Mouse (Mus musculus) lung, embryonic 15.5 days (tissue): ENCODE results near the gene Ilk. TPM values are rescaled to one million over a fixed set of nuclear protein-coding genes. Genes with fewer than 3 reads are reported as not detected.
A peak's percentile ranks its signal among the peaks of the same experiment; 100 is the strongest.

Experiments used
- ATAC-seq: fragments of 200-750 bp; cut with Nextera tagmentation; 2 replicates; pipeline ENCODE4 v1.8.0; 2017; ENCODE audit warnings: moderate number of reproducible peaks, borderline replicate concordance; ENCODE audit not compliant: low FRiP score, low TSS enrichment; ENCODE audit errors: extremely low read depth
- H3K27ac ChIP-seq: fragments of 300-500 bp; sonication (generic); 2 replicates; pipeline ENCODE4 v1.5.1; 2015; ENCODE audit warnings: moderate library complexity, mild to moderate bottlenecking, inconsistent platforms
- H3K27me3 ChIP-seq: fragments of 300-500 bp; sonication (generic); 2 replicates; pipeline ENCODE4 v1.6.1; 2015; ENCODE audit warnings: inconsistent platforms
- H3K36me3 ChIP-seq: fragments of 300-500 bp; sonication (generic); 2 replicates; pipeline ENCODE4 v1.6.1; 2015; ENCODE audit warnings: inconsistent platforms
- H3K4me1 ChIP-seq: fragments of 300-500 bp; sonication (generic); 2 replicates; pipeline ENCODE4 v1.6.1; 2015; ENCODE audit warnings: inconsistent platforms
- H3K4me2 ChIP-seq: fragments of 300-500 bp; sonication (generic); 2 replicates; pipeline ENCODE4 v1.6.1; 2015; ENCODE audit warnings: inconsistent platforms, mild to moderate bottlenecking, moderate library complexity
- H3K4me3 ChIP-seq: fragments of 300-500 bp; sonication (generic); 2 replicates; pipeline ENCODE4 v1.5.1; 2015; ENCODE audit warnings: mild to moderate bottlenecking, inconsistent platforms
- H3K9ac ChIP-seq: fragments of 300-500 bp; sonication (generic); 2 replicates; pipeline ENCODE4 v1.6.1; 2015; ENCODE audit warnings: inconsistent platforms
- H3K9me3 ChIP-seq: fragments of 300-500 bp; sonication (generic); 2 replicates; pipeline ENCODE4 v1.6.1; 2016; ENCODE audit warnings: inconsistent platforms
- WGBS: fragments of 180-500 bp; shearing (Covaris S2); methylation state at CpG from one replicate; pipeline ENCODE4 v1.1.7; 2015; 5-methylcytosine and 5-hydroxymethylcytosine counted together
- polyA plus RNA-seq: library from polyadenylated mRNA; unstranded; fragments of >200 nt; fragmentation: Nextera tagmentation; extraction: Ambion mirVana; gene quantifications from 2 replicates; pipeline ENCODE4 v1.2.1, GENCODE M21; 2015

Gene Ilk
- polyA plus RNA-seq, 1 experiment from 2014 or later, result 394 TPM

DNA sequence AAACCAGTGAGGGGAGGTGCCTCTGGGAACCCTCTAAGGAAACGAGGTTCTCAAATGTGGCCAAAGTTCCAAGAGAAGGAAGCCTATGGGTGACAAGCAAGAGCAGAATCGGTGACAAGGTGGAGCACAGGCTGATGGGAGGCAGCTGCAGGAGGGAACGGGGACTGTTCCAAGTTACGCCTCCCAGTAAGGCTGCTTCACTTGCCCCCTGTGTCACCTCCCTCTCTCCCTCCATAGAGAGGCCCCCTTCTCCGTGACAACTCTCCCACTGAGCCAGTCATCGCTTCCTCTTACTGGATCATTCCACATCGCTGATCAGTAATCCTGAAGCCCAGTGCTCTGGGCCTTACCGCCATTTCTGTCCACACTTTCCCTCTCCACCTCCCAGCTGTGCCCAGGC, 38.3 kb downstream of the Ilk start:
- H3K9me3 ChIP-seq, result no peaks in the 10 kb centered on the region
- H3K27ac ChIP-seq, result peak overlapping the region; percentile 7; the same call in 1 of the 2 replicates
- 52% methylated on average over 8 of the region's 8 CpGs for WGBS
- no peak for ATAC-seq
- no peaks in the 10 kb centered on the region for H3K27me3 ChIP-seq
- H3K4me3 ChIP-seq, result no peak overlapping the region
- H3K4me2 ChIP-seq, result no peak overlapping the region
- peaks cover 37% of the 10 kb centered on the region for H3K36me3 ChIP-seq
- peaks cover 55% of the 10 kb centered on the region for H3K4me1 ChIP-seq
- no peak overlapping the region for H3K9ac ChIP-seq

DNA sequence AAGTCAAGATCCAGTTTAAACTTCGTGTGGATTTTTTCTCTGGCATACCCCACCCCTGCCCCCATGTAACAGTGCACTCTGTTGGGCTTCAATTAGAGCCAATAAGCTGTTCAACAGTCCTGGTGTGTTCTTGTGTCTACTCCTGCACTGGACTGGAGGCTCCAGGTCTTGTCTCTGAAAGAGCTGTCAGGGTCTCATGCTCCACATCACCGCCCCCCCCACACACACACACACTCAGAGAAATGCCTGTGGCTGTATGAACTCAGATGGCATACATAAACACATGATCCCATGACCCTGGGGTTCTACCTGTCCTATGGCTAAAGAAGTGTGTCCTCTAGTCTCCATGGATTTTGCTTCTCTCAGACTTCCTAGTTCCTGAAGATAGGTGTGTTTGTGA, 39.6 kb downstream of the Ilk start:
- Histone ChIP-seq H3K9me3 (no peaks in the 10 kb centered on the region), H3K9ac (no peak overlapping the region), H3K4me2 (no peak overlapping the region), H3K36me3 (peaks cover 24% of the 10 kb centered on the region), H3K27me3 (no peaks in the 10 kb centered on the region), H3K4me1 (peaks cover 55% of the 10 kb centered on the region), H3K4me3 (no peak overlapping the region), H3K27ac (no peak overlapping the region)
- 81% methylated on average over 2 of the region's 2 CpGs for WGBS
- no peak for ATAC-seq

- Histone ChIP-seq H3K9ac (peak overlapping the region; percentile 10; the same call in 1 of the 2 replicates), H3K27ac (peak overlapping the region; percentile 93), H3K4me2 (peak overlapping the region; percentile 51; the same call in 1 of the 2 replicates), H3K27me3 (no peaks in the 10 kb centered on the region), H3K9me3 (no peaks in the 10 kb centered on the region), H3K4me3 (no peak overlapping the region), H3K4me1 (peaks cover 55% of the 10 kb centered on the region), H3K36me3 (peaks cover 14% of the 10 kb centered on the region)
- 85% methylated on average over 1 of the region's 1 CpGs for WGBS
- no peak for ATAC-seq
These were observed 40.9 kb downstream of the Ilk start for GRCm38 (mm10) chr7:105777316-105777715.

DNA sequence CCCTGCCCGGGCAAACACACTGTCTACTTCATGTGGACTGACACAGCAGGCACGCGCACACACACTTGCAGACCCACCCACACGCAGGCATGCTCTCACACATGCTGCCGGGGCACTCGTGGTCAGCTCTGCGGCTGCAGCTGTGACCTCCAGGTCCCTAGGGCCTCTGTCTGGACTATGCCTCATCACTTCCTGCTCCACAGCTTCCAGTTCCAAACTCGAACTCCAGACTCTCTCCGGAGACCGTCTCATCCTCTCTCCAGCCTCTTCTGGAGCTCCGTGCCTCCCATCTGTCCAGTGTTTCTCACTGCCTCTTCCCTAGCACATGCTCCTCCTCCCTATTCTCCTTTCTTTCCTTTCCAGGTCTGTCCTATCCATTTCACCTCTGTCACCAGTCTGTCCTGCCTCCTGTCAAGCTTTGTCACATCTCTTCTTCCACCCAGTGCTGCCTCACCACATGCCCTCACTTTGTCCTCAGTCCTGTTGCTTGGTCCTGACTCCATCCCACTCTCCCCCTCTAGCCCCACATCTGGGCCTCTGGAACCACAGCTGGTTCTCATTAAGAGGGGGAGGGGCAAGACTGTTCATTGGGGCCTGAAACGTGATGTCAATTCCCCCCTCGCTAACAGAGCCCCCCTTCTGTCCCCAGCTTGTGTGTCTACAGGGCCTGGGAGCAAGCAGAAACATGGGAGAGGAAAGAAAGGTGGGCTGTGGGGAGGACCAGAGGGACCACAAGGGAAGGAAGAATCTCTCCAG, 41.6 kb downstream of the Ilk start:
- Histone ChIP-seq H3K36me3 (peaks cover 8% of the 10 kb centered on the region; the same call in 1 of the 2 replicates), H3K4me2 (peak overlapping the region; percentile 51), H3K4me3 (peak overlapping the region; percentile 19), H3K27me3 (no peaks in the 10 kb centered on the region), H3K9ac (peak overlapping the region; percentile 23; the same call in 1 of the 2 replicates), H3K9me3 (no peaks in the 10 kb centered on the region), H3K27ac (peak overlapping the region; percentile 93), H3K4me1 (peaks cover 60% of the 10 kb centered on the region)
- peak; percentile 87 for ATAC-seq
- WGBS, result 27% methylated on average over 13 of the region's 13 CpGs

GRCm38 (mm10) chr7:105778553-105779265, 42.3 kb downstream of the Ilk start:
- Histone ChIP-seq H3K9me3 (no peaks in the 10 kb centered on the region), H3K27me3 (no peaks in the 10 kb centered on the region), H3K4me2 (peak overlapping the region; percentile 51), H3K9ac (peak overlapping the region; percentile 23; the same call in 1 of the 2 replicates), H3K36me3 (peaks cover 8% of the 10 kb centered on the region; the same call in 1 of the 2 replicates), H3K27ac (peak overlapping the region; percentile 93), H3K4me3 (peak overlapping the region; percentile 19; the same call in 1 of the 2 replicates), H3K4me1 (peaks cover 56% of the 10 kb centered on the region)
- peak; percentile 91 for ATAC-seq
- 23% methylated on average over 4 of the region's 4 CpGs for WGBS

- Histone ChIP-seq H3K9ac (no peak overlapping the region), H3K27ac (no peak overlapping the region), H3K27me3 (no peaks in the 10 kb centered on the region), H3K4me1 (peaks cover 50% of the 10 kb centered on the region), H3K36me3 (peaks cover 4% of the 10 kb centered on the region; the same call in 1 of the 2 replicates), H3K4me3 (no peak overlapping the region), H3K9me3 (no peaks in the 10 kb centered on the region), H3K4me2 (no peak overlapping the region)
- no peak for ATAC-seq
- WGBS, result 52% methylated on average over 4 of the region's 4 CpGs
These were observed 47.5 kb downstream of the Ilk start for GRCm38 (mm10) chr7:105783861-105784260.

GRCm38 (mm10) chr7:105784556-105784955, 48.2 kb downstream of the Ilk start:
- Histone ChIP-seq H3K9ac (no peak overlapping the region), H3K4me3 (no peak overlapping the region), H3K27me3 (no peaks in the 10 kb centered on the region), H3K4me2 (peak overlapping the region; percentile 26; the same call in 1 of the 2 replicates), H3K4me1 (peaks cover 43% of the 10 kb centered on the region), H3K27ac (peak overlapping the region; percentile 15), H3K9me3 (no peaks in the 10 kb centered on the region), H3K36me3 (peaks cover 4% of the 10 kb centered on the region; the same call in 1 of the 2 replicates)
- 28% methylated on average over 4 of the region's 4 CpGs for WGBS
- ATAC-seq, result no peak

DNA sequence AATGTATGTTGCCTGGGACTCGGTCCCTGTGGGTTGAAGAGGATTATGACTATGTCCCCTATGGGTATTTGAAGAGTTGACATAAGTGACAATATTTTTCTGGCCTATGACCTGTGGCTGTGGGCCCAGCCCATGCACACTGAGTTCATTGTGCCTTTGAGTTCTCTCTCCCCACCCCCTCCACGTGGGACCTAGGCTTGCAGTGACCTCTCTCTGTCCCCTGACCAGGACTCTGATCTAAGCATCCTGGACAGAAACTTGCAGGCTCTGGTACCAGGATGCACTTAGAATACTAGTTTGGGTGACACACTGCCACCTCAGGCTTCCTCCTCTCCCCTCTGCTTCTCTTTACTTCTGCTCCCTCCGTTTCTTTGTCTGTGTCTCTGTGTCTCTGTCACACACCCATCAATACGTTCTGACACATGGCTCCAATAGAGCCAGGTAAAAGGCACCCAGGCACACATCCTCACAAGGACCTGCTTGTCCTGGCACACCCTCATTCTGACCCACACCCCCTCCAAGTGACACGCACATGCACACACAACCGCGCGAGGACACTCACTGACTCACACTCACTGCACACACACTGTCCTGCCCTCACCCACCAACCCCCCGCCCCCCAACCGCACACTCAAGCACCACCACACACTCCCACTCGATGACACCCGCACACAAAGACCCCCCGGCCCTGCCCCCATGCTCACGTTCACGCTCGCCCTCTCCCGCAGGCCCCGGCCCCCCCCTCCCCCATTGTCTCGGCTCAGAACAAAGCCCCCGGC, 50.3 kb downstream of the Ilk start:
- Histone ChIP-seq H3K9me3 (no peaks in the 10 kb centered on the region), H3K36me3 (peaks cover 2% of the 10 kb centered on the region; the same call in 1 of the 2 replicates), H3K4me2 (peak overlapping the region; percentile 69), H3K4me1 (peaks cover 42% of the 10 kb centered on the region), H3K27me3 (no peaks in the 10 kb centered on the region), H3K9ac (peak overlapping the region; percentile 86), H3K4me3 (peak overlapping the region; percentile 94), H3K27ac (peak overlapping the region; percentile 89)
- peak; percentile 71 for ATAC-seq
- whole genome bisulfite sequencing, result 3% methylated on average over 20 of the region's 20 CpGs

DNA sequence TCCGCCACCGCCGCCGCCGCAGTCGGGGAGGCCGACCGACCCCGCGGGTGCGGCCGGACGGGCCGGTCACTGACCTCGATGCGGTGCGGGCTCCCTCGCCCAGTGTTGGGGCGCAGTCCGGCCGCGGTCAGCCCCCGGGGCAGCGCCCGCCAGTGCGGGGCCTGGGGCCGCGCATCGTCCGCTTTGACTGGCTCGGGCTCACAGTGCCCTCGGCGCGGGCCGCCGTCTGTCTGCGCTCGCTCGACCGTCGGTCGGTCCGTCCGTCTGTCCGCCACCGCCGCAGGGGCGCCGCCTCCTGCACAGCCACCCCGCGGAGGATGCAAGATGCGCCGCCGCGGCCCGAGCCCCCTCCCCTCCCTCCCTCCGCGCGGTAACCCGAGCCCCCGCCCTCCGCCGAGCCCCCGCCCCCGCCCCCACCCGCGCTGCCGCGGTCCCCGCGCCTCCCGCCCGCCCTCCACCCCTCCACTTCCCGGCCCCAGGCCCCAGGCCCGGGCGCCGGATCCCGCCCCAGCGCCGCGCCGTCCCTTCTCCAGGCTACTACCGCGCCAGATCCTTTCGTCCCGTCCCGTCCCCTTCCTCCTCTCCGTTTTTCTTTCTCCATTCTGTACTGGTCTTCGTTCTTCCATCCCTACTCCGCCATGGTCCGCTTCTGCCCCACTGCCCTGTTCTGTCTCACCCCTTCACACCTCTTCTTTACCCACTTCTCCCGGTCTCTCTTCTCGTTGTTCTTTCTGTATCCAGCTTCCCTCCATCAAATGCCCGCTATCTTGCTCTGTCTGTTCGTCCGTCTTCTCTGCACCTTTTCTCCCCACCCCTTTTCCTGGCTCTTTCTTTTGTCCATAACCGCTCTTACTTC, 51.1 kb downstream of the Ilk start, which contains the start of gene Dchs1:
Gene Dchs1 (minus strand): TSS at position 370 of the 856 bp plus-strand sequence.
- Histone ChIP-seq H3K9ac (peak within 1 kb of the TSS; percentile 86), H3K9me3 (no peaks in the 10 kb centered on the region), H3K4me2 (peak within 1 kb of the TSS; percentile 69), H3K27me3 (no peaks in the 10 kb centered on the region), H3K36me3 (no peaks in the 10 kb centered on the region), H3K4me3 (peak within 1 kb of the TSS; percentile 94), H3K27ac (peak within 1 kb of the TSS; percentile 89), H3K4me1 (peaks cover 40% of the 10 kb centered on the region)
- under 1% methylated on average over 61 of the region's 97 CpGs for WGBS
- ATAC-seq, result peak; percentile 81

GRCm38 (mm10) chr7:105791147-105791546, 54.8 kb downstream of the Ilk start:
- no peaks in the 10 kb centered on the region for H3K9me3 ChIP-seq
- 77% methylated on average over 1 of the region's 1 CpGs for WGBS
- no peak for ATAC-seq
- no peaks in the 10 kb centered on the region for H3K36me3 ChIP-seq
- no peak overlapping the region for H3K27ac ChIP-seq
- H3K4me1 ChIP-seq, result peaks cover 11% of the 10 kb centered on the region
- no peaks in the 10 kb centered on the region for H3K27me3 ChIP-seq
- H3K4me2 ChIP-seq, result no peak overlapping the region
- H3K9ac ChIP-seq, result no peak overlapping the region
- H3K4me3 ChIP-seq, result no peak overlapping the region
